Mouse (Mus musculus) thymus, postnatal 14 days (tissue): ENCODE data around the gene Itga5.

Experiments
- DNase-seq: peaks from one replicate; pipeline ENCODE4 v3.0.0; 2021

The Itga5 gene

DNA sequence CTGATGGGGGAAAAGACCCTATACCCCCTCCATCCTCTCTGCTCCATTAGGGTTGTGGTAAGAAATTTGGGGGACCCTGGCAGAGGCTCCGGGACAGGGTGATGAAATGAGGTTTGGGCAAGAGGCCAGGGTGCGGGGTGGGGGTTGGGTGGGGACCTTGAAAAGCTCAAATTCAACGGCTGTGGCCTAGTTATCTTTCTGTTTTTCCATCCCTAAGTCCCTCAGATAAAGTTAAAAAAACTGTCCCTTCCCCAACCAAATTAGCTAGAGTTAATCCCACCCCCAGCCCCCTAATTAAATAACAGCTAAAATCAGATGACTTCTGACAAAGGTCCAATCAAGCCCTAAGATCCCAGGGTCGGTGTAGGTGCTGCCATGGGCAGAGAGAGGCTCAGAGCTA, 1.8 kb downstream of the Itga5 start:
- DNase-seq = no peak

DNA sequence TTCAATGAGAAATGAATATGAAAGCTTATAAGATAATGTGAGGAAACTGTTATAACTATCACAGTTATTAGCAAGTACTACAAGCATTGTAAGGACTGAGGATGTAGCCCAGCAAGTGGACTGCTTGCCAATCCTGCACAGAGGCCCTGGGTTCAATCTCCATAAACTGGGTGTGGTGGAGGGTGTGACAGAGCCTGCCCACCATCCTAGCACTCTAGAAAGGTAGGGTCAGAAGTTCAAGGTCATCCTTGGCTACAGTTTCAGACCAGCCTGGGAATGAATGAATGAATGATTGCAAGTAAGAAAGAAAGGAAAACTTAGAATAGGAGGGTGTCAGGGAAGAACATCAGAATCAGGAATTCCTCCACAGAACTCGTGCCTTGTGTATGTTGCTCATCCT, 2.8 kb downstream of the Itga5 start:
- no peak for DNase-seq

DNA sequence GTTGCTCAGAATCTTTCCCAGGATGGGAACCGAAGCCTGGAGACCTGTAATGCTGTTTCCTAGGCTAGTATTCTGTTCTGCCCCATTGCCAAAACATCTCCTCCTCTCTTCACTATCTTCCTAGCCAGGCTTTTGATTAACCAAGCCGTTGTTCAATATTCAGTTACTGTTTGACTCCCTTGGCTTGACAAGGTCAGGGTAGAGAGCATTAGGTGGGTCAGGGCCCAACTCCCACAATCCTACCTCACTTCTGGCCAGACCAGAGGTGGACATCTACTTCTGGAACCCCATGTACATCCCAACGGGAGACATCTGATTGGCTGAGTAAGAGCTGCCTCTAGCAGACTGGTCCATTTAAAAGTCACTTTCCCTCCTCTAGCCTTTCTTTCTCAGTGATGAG, 3.6 kb downstream of the Itga5 start:
- DNase-seq = no peak

DNA sequence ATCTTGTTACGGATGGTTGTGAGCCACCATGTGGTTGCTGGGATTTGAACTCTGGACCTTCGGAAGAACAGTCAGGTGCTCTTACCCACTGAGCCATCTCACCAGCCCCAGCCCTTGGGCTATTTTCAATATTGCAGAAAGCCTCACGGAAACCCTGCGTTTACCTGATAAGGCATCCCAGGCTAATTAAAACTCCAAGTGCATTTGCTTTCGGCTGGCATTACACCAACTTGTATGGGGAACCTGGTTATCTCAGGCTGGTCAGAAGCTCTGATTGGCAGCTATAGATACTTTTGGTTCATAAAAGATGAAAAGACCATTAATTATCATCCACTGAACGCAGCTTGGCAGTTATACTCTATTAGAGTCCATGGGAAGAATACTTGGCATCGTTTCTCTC, 4.2 kb downstream of the Itga5 start:
- no peak for DNase-seq

DNA sequence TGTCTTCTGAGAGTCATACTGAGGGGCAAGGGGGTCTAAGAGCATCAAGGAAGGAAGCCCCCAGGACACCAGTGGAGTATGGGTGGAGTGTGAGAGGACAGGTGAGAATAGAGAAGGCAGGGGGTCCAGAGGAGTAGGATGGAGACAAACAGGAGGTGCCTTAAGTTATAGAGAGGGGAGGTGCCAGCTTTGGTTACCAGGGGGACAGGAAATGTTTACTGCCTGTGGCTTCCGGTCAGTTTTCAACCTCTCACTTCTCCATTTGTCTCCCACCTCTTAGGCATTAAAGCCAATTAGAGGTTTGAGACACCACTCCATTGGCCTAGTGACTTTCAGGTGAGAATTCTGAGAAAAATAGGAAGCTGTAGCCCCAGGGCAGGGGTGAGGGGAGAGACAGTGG, 5.3 kb downstream of the Itga5 start:
- no peak for DNase-seq

DNA sequence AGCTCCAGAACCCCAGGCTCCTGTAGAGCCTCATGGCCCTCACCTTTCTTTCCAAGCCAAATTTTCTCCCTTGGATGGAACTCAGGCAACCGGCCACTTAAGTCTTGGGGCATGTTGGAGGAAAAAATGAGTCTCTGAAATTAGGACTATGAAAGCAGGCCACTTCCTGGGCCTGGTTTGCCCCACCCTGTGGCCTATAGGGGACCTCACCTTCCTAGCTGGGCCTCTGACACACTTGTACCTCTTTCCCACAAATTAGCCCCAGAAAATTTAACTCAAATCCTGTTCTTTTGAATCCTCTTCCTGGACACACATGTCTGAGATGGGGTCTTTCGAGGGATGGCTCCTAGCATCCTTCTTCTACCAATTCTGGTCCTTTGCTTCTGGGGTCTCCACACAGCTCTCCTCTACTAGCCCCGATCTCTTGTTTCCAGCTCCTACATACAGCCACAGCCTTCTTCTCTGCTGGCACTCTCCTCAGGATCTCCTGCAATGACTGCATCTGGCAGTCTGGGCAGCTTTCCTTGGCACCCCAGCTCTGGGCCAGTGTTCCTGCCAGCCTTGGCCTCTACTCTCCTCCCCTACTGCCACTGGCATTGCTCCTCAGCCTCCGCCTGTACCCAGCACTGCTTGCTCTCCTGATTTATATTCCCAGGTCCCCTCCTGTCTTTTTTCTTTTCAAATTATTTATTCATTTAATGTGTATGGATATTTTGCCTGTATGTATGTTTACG, 6.5 kb downstream of the Itga5 start:
- DNase-seq = no peak

DNA sequence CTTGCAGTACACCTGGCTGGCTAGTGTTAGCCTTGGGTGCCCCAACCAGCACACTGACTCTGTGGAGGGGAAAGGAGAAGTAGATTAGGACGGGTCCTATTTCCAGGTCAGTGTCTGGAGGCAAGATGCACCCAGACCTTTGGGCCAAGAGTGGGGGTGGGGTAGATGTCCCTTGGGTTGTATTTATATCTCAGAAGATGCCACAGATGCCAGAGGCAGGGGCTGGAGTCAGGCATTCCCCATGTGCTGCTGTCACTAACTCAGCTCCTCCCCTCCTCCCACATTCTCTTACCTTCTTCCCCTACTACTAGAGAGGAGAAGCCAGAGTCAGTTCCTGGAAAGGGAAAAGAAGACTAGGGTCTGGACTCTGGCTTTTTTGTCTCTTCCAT, 7.4 kb downstream of the Itga5 start:
- no peak for DNase-seq

DNA sequence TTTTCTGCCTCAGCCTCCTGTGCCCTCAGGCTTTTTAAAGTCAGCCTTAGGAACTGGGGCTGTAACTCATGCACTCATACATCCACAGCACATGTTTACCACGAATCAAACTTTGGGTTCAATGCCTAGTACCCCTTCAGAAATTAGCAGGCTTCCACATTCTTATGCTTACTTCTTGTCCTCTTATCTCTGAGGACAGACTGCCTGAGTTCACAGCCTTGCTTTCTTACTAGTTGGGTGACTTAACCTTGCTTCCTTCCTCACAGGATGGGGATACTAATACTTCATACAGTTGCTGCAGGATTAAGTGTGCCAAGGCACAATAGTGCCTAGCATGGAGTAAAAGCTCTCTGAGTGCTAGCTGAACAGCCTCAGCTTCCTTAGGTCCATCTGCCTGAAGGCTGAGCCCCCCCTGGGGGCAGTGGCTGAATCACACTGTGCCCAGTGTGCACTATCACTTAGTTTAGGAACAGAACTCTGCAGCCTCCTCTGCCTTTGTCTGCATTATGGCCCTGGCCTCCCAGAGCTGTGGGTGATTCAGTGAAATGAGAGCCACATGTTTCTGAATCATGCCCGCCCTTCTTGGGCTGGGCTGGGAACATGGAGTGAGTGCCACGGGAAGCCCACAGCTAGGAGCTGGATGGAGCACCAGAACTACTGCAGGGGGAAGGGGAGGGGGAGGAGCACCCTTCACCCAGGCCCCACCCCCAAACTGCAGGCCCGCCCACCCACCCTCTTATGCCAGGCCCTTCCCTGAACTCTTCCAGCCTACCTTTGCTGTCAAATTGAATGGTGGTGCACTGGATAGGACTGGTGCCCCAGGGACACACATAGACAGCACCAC, 8.1 kb downstream of the Itga5 start:
- no peak for DNase-seq

DNA sequence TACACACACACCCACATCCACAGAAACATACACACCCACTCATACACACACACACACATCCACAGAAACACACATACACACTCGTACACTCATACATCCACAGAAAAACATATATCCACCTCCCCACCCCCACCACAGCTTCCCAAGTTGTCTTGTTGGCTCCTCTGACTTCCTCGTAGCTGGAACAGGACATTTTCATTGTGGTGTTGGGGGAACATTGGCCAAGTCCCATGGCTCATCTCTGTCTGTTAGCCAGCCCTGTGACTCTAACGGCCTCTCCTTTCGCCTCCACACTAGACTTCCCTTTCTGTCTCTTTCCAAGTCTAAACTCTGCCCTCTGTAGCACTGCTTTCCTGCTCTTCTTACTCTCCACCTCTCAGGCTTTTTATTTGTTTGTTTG, 8.7 kb downstream of the Itga5 start:
- DNase-seq = no peak

DNA sequence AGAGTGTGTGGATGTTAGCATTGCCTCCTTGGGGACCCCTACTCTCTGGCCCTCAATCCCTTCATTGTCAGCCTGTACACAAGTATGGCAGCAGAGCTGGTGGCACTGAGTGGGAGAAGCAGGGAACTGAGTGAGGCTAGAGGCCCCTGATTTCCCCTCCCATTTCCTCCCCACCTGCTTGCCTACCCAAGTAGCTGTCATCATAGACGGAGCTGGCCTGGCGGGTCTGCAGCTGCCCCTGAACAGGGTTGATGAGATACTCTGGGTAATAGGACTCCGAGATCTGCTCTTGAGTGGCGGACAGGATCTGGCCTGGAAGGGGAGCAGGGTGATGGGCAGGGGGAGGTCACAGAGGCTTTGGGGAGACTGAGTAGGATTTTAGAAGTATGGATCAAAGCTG, 10.4 kb downstream of the Itga5 start:
- DNase-seq = peak; percentile 56

DNA sequence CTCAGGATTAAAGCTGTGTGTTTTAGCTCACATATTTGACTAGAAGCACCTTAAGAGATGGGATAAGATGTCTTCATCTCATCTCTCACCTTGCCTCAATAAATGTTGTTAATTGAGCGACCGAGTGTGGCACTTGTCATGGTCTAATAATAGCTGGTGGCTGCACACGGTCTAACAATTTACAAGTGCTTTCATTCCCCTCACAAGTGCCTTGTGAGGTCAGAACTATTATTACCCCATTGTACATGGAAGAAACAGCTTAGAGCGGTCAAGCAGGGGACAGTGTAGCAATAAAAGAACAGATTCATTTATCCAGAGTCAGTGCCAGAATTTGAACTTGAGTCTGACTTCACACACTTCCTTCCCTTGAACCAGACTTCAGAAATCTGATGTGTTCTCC, 11.1 kb downstream of the Itga5 start:
- DNase-seq = no peak

DNA sequence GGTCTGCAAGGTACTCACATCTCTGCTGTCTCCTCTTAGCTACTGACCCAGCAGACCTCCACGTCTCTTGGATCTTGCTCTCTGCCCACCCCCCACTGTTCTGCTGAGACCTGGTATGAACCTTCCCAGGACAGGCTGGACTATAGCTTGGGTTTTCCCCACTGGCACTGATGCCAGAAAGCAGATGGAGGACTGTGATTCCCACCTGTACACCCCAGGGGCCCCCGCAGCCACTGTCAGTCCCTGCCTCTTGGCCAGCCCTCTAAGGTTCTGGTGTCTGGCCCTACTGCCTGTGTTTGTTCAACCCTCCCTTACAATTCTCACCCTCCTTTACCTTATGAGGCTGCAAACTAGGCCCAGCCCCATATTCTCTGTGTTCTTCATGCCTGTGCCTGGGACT, 11.9 kb downstream of the Itga5 start:
- DNase-seq = no peak

DNA sequence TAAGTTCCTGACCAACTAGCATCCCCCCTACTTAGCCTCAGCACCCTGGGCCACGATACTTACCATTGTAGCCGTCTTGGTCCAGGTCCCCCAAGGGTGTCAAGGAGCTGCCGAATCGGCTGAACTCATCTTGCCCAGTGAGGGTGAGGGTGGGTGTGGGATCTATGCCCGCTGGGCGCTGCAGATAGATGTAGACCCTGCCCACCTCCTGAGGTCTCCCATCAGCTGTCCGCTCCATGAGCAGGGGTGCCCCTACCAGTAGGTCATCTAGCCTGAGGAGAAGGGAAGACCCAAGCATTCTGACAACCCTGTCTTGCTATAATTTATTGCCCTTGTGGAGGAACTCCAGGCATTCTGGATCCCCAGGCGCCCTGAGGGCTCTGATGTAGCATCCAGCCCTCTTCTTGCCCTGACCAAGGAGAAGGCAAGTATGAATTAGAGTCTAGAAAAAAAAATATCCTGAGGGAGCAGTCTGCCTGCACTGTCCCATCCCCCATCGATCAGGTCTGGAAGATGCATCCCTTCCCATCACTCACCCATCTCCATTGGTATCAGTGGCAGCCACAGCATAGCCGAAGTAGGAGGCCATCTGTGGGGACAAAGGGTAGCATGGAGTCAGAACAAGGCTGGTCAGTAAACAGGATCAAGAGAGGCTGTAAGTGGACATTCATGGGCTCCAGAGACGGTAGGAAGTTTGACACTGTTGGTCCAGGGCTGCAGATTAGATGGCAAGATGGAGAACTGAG, 12.9 kb downstream of the Itga5 start:
- DNase-seq = no peak

DNA sequence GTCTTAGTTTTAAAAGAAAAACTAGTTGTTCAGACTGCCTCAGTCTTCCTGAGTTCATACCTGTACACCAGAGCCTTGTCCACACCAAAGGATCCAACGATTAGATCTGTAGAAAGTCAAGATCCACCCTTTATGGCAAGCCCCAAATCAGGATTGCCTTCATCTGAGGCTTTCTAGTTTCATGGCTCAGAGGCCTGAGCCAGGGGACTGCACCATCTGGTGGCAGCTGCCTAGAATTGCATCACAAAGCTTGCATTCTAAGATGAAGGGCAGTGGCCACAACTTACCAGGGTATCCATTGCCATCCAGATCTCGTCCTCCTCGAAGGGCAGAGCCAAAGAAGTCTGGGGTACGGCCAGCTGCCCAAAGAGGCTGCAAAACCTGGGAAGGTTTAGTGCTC, 13.7 kb downstream of the Itga5 start:
- DNase-seq = peak; percentile 60

DNA sequence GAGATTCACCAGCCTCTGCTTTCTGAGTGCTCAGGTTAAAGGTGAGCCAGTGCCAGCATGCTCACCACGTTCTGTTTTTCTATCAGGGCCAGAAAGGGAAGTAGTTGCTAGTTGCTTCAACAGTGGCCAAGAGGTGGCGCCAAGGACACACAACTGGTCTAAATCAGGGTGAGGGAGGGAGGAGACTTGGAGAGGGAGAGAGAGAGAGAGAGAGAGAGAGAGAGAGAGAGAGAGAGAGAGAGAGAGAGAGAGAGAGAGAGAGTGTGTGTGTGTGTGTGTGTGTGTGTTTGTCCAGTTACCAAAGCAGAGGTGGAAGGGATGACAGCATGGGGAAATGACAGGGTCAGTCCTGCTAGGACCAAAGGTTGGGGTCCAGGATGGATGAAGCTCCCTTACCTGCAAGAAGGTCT, 19.3 kb downstream of the Itga5 start:
- DNase-seq = peak; percentile 72

DNA sequence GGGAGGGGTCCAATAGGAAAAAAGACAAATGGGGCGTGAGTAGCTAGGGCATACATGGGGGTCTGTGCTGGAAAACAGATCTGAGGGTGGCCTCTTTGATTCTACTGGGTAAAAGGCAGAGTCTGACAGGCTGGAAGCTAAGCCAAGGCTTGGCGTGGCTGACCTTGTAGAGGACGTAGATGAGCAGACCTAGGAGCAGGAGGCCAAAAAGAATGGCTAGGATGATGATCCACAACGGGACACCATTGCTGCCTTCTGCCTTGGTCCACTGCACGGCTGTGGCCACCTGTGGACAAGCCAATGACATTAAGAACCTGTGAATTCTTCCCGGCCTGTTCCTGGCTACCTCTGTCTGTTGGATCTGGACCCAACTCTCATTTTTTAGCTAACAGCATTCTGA, 20.8 kb downstream of the Itga5 start:
- no peak for DNase-seq

DNA sequence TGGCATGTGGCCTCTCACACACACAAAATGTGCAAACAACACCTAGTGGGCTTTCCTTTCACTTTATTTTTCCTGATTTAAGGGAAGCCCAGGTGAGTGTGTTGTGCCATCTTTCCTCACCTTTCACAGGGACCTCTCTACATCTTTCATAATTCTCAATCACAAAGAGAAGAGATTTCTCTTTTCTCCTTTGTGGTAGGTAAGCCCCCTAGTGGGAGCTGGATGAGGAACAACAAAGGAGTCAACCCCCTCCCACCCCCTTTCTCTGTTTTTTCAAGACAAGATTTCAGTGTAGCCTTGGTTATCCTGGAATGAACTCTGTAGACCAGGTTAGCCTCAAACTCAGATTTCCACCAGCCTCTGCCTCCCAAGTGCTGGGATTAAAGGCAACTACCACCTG, 23.0 kb downstream of the Itga5 start:
- DNase-seq = peak; percentile 36

DNA sequence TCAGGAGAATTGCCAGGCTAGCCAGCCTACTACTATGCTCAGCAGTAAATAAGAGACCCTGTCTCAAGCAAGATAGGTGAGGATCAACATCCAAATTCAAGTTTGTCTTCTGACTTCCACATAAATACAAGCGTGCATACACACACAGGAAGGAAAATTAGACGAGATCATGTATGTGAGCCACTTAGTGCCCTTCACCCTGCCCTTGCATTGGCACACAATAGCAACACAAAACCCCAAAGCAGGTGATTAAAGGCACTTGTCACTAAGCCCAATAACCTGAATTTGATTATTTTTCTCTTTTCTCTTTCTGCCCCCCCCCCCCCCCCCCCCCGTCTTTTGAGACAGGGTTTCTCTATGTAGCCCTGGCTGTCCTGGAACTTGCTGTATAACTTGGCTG, 23.6 kb downstream of the Itga5 start:
- no peak for DNase-seq

DNA sequence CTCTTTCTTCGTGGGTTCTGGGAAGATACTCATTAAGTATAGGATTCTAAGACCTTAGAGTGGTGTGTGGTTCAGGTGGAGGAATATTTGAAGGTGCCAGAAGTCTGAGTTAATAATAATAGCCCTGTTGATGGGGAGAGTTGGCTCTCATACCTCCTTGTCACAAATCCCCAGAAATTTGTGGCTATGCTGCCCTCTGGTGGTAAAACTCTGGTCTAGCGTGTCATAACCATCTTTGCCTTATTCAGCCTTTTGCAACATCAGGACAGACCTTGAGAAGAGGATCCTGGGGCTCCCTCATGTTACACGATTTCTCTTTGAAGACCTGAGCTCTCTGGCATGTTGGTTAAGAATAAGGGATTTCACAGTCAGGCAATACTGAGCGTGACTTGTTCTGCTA, 24.1 kb downstream of the Itga5 start:
- peak; percentile 76 for DNase-seq

DNA sequence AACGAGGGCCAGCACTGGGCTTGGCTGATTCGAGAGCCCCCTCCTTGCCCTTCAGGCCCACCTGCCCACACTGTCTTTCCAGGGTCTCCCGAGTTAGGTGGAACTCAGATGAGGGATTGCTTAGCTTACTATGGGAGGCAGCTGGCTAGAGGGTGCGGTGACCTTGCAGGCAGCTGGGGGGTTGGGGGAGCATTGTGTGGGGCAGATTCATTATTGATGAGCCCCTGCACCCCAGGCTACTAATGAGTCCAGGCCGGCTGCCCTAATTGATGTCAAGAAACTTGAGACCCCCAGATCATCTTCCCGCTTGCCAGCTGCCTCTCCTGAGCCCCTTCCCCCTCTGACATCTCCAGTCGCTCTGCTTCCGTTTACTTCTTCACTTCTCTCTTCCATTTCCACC, 25.0 kb downstream of the Itga5 start:
- DNase-seq = no peak

DNA sequence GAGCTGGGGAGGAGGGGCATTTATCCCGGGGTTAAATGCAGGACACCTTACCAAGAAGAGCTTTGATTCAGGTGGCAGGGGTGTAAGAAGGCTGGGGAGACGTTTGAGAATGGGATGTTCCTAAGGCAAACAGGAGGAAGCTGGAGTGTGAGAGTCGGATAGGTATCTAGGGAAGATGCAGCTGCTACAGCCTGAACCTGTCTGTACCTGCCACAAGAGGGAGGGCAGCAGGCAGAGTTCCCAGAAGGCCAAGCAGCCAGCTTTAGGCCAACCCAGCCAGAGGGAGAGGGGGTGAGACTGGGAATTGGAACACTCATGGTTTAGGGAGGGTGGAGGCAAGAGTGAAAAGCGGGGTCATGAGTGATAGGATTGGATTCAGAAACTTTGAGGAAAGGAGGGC, 25.8 kb downstream of the Itga5 start:
- no peak for DNase-seq

DNA sequence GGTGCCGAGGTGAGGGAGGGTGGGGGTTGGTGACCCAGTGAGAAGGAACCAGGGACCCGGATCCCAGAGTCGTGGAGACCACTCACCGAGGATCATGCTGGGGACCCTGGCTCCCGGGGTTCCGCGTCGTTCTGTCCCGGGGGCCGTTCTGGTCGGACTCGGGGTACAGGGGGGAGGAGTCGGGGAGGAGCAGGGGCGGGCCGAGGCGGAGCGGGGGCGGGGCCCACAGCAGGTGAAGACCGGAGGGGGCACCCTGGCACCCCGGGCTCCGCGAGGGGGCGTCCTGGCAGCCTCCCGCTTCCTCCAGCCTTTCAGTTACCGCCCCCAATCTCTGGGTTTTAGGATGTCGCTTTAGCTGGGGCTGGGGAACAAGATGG, 26.6 kb downstream of the Itga5 start, which contains the start of gene Zfp385a:
TSS of gene Zfp385a (minus strand) at position 133 of the 377 bp plus-strand sequence.
- peak; percentile 92 for DNase-seq

DNA sequence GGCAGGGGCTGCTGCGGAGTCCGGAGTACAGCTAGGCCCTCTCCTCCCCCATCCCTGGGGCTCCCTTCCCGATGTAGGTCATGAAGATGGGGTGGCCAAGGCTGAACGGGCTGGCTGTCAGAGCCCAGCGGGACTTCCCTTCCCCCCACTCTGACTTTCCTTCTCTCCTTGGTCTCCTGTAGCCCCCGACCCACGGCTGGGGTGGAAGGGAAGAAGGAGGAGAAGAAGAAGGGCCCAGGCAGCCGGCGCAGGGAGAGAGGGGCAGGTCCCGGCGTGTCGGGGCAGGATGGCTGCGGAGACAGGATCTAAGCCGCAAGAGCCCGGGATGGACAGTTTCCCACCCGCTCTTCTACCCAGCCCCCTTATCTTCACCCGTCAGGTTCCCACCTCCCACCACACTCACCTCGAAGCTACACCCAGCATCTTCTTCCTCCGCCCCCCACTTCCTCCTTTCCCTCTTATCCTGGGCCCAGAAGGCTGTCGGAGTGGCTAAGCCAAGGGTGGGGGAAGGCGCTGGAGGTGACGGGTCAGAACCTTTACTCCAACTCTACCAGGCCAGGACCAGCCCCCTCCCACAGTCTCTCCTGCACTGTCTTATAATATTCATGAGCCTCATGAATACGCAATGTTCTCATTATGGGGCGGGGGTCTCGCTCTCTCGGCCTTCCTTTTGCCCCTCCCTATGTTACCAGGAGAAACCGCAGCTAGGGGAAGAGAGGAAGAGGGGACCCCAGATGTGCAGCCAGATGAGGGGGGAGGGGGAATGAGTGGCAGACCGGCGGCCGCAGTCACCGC, 27.2 kb downstream of the Itga5 start:
- peak; percentile 53 for DNase-seq
